Mouse (Mus musculus) left cerebral cortex, postnatal 36 days (tissue): Measurements from ENCODE around the gene 2310011J03Rik. TPM values are rescaled to one million over a fixed set of nuclear protein-coding genes. Genes with fewer than 3 reads are reported as not detected.
"Not testable (repeated sequence)": the region's sequence is repeated elsewhere in the genome, so short reads cannot be mapped to it uniquely, and the experiment has no call there.

ENCODE experiments used
- DNase-seq, 2 experiments: peaks; one replicate each; pipeline ENCODE4 v3.0.0; 2021 to 2022; ENCODE audit warnings: low spot score in 2 of 2, mixed read lengths in 1 of 2
- intact Hi-C: fragments of 180-260 bp; cut with DNase I; formaldehyde crosslinking; loops from one replicate; pipeline ENCODE4 v1.15.1; 2025
- total RNA-seq, 2 experiments: library from RNA; stranded (reverse); gene quantifications; 2 replicates each; pipeline ENCODE4 v1.2.3; 2021

Gene 2310011J03Rik
- 10 to 100 TPM; 26.6 to 30.1 TPM for total RNA-seq

DNA sequence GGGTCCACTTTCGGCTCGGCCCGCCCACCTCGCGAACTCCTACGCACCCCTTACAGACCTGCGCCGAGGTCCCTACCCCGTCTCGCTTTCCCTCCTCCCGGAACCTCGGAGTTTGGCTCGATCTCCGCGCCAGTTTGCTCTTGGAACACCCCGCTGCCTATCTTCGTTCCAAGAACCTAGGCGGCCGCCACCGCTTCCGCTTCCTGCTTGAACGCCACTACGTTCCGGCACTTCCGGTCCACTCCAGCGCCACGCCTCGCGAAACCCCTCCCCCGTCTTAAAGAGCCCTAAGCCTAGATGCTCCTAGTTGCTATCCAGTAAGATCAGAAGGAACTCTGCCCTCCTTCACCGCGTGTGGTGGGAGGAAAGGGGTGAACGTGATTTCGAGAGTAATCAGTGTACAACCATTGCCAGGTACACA is at the start of gene 2310011J03Rik:
TSS of gene 2310011J03Rik (minus strand) at position 198 of the 421 bp plus-strand sequence.
- intact Hi-C loops, result no loop called here
- DNase-seq, result peak; percentile 93

GRCm38 (mm10) chr10:80368392-80368791 is 48.1 kb upstream of the 2310011J03Rik start:
- intact Hi-C loops, result no loop called here
- no peak for DNase-seq

DNA sequence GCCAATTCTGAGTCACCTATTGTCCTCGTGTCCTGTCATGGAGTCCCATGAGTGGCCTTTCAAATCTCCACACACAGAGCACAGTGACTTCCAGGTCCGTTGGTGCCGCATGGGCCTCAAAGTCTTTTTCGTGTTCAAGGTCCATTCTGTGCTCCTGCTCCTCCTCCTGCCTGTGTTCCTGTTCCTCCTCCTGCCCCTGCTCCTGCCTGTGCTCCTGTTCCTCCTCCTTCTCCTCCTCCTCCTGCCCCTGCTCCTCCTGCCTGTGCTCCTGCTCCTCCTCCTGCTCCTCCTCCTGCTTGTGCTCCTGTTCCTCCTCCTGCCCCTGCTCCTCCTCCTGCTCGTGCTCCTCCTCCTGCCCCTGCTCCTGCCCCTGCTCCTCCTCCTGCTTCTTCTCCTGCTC is 47.6 kb upstream of the 2310011J03Rik start:
- intact Hi-C loops, result no loop called here
- DNase-seq, result no peak

DNA sequence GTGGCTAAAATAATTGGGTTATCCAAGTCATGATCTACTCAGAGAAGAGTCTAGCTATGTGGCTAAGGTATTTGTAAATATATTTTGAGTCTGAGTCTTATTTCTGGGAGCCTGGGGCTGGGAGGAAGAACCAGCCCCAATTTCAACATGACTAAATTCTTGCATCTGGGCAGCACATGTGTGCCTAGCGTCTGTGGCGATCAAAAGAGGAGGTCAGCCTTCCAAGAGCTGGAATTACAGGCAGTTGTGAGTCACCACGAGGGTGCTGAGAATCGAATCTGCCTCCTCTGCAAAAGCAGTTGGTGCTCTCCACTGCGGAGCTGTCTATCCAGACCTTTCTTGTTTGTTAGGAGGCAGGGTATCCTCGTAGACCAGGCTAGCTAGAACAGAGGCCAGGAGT is 45.4 kb upstream of the 2310011J03Rik start:
- DNase-seq, result no peak

DNA sequence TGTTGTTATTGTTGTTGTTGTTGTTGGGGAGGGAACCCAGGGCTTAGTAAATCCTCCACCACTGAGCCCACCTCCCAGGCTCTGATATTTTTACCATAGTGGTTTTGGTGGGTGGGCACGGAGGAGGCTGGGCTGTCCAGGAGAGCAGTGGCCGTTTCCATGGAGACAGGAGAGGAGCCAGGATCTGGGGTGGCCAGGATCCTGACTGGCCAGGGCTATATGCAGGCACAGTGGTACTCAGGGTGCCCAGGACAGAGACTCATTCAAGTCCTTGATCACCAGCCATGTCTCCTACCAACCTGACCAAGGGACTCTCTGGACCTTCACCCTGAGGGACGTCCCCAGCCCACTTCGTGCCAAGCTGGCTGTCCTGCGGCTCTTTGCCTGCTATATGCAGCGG is 43.4 kb upstream of the 2310011J03Rik start:
- intact Hi-C loops, result no loop called here
- no peak for DNase-seq

More for the DNA sequence above, 45.4 kb upstream of the 2310011J03Rik start:
- intact Hi-C loops, result no loop called here

- intact Hi-C loops, result no loop called here
- no peak for DNase-seq
Observed at GRCm38 (mm10) chr10:80357994-80358639, 37.8 kb upstream of the 2310011J03Rik start.

- intact Hi-C loops, result no loop called here
- DNase-seq, result peak in 1 of 2 experiments; percentile 42
Observed at GRCm38 (mm10) chr10:80357336-80357735, 37.0 kb upstream of the 2310011J03Rik start.

GRCm38 (mm10) chr10:80356737-80357136 is 36.4 kb upstream of the 2310011J03Rik start:
- DNase-seq, result no peak
- intact Hi-C loops, result no loop called here

DNA sequence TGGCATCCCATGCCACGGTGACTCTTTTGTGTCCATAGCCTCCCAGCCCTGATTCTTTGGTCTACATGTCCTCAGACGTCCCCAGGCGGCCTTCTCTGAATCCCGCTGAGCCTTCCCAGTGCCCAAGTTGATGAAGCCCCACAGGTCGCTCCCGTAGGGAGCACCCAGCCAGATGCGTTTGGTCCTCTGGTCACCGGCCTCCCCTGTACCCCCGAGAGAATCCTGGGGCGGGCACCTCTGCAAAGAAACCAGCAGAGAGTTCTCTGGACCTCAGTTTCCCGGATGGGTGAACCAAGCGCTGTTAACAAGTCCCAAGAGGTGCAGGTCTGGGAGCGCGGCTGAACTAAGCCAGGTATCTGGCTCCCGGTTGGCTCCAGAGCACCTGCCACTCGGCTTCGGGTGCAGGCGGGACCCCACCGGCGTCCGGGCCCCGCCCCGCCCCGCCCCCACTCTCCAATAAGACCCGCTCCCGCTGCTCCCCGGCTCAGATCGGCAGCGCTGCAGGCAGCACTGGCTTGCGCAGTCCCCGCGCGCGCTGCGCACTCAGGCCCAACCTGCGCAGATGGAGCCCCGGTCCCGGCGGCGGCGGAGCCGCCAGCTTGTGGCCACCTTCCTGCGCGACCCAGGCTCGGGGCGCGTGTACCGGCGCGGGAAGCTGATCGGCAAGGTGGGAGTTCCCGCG is 35.8 kb upstream of the 2310011J03Rik start, which contains the start of gene Plk5:
TSS of gene Plk5 (plus strand) at position 459 of the 682 bp plus-strand sequence.
- intact Hi-C loops, result no loop called here
- DNase-seq, result peak in 1 of 2 experiments; percentile 57

DNA sequence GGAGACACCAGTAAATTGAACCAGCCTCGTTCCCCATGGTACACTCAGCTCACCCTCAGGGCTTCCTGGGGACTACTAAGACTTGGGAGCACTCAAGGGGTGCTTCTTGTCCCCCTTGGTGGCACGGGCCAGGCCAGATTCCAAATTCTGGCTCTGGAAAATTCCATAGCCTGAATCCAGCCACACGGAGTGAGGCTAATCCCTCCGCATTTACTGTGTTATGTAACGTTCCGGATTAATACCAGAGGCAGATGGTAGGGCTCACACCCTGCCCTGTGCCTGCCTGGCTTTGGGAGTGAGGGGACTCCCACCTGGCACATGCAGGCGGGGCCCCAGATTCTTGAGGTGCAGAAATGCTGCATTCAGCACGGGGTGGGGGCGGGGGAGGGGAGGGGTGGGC is 35.1 kb upstream of the 2310011J03Rik start:
- intact Hi-C loops, result no loop called here
- DNase-seq, result no peak

DNA sequence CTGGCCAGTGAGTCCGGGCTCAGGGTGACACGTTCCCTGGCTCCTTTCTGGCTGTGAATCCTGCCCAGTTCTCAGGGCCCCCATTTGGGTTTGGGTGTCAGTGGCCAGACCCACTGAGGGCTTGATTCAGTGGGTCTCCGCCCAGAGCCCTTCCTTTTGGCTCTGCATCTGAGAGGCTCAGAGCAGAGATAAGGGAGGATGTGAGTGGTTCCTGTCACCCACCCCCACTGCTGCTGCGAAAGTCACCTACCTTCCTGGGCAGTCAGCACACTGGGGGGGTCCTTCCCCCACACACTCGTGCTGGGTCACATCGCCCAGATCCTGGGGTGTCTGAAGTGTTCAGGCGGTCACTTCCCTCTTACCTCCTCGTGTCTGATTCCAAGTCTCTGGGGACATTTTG is 32.4 kb upstream of the 2310011J03Rik start:
- intact Hi-C loops, result no loop called here
- DNase-seq, result no peak

GRCm38 (mm10) chr10:80351896-80352295 is 31.6 kb upstream of the 2310011J03Rik start:
- intact Hi-C loops, result no loop called here
- DNase-seq, result no peak

DNA sequence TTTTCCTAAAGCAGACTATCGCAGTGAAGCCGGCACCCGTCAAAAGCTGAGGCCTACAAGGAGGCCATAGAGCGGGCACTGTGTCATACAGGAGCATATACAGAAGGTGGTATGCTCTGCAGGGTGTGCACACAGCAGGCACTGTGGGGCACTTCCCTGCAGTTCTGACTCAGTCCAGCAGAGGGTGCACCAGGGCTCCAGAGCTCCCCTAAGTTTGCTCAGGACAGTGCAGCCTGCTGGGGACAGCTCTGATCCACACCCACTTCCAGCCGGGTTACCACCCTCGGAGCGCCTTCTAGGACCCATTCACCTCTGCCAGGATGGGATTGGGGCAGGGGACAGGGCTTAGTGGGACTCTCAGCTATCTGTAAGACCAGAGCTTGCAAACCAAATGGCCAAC is 30.0 kb upstream of the 2310011J03Rik start:
- intact Hi-C loops, result no loop called here
- DNase-seq, result peak; percentile 73 to 83

DNA sequence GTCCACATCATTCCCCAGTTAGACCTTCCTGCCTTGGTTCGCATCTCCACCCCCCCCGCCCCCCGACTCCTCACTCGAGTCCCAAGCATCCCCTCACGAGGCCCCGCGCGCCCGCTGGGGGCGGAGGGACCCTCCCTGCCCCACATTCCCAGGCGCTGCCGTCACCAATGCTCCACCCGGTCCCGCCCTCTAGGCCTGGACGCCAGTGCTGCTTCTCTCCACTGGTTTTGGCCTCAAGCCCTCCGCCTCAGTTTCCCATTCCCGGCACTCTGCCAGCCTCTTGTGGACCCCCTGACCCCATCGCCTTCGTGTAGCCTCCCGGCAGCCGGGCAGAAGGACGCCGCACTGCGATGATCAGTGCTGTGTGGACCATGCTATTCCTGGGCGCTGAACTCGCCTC is 28.6 kb upstream of the 2310011J03Rik start:
- DNase-seq, result no peak
- intact Hi-C loops, result no loop called here

- intact Hi-C loops, result no loop called here
- no peak for DNase-seq
Observed at GRCm38 (mm10) chr10:80348244-80348781, 28.0 kb upstream of the 2310011J03Rik start, which contains the start of gene Adamtsl5. TSS of gene Adamtsl5 (minus strand) at chr10:80348412.

DNA sequence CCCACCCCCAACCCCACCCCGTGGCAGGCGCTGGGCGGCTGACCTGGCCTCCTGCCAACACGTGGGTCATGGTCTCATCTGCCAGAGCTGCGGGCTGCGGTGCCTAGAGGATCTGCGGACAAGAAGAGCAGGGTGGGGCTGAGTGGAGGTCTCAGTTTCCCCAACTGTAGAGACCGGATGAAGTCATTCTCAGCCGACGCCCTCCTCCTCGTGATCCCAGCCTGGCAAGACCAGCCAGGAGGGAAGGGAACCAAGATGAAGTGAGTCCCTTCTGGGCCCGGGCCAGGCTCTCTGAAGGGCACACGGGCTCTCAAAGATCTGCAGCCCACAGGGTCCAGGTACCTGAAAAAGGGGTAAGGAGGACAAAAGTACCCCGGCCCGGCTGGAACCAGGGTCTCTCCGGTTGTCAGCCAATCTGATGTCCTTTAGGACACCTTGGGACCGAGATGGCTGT is 27.2 kb upstream of the 2310011J03Rik start:
- DNase-seq, result no peak
- intact Hi-C loops, result no loop called here

- DNase-seq, intact Hi-C loops: not testable (repeated sequence)
Observed at GRCm38 (mm10) chr10:80345929-80346328, 25.6 kb upstream of the 2310011J03Rik start.

DNA sequence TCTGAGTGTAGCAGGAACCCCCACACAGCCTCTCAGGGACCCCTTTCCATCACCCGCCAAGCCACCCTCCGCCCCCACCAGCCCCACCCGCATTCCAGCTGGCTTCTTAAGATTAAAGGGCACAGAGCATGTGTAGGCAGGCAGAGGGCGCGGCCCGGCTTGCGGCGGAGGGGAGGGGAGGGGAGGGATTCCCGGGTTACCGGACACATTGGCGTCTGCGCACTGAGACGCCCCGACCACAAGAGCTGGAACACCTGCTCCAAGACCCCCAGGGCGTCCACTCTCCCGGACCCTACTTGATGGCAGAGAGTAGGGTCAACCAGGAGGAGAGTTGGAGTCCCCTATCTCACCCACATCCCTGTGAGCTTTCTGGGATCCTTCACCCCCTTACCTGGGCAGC is 24.8 kb upstream of the 2310011J03Rik start:
- intact Hi-C loops, result no loop called here
- no peak for DNase-seq

DNA sequence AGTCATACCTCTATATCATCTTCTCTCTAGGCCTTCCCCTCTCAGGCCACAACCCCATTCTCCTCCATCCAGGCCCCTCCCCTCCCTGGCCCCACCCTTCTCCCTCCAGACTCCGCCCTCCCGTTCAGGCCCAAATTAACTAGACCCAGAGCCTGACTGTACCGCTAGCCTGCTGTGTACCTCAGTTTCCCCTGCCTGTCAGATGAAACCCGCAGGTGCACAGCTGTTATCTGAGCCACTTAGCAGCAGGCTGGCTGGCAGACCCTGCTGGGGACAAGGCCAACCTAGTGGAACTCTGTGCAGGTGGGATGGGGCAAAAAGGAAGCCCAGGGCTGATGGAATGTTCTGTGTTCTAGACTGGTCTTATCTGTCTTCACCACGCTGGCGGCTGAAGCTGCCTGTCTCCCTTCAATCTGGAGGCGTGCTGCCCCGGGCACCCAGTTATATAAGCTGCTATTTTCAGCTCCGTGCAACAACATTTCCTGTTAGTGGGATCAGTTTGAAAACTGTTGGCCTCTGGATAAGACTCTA is 23.9 kb upstream of the 2310011J03Rik start:
- intact Hi-C loops, result no loop called here
- DNase-seq, result no peak

DNA sequence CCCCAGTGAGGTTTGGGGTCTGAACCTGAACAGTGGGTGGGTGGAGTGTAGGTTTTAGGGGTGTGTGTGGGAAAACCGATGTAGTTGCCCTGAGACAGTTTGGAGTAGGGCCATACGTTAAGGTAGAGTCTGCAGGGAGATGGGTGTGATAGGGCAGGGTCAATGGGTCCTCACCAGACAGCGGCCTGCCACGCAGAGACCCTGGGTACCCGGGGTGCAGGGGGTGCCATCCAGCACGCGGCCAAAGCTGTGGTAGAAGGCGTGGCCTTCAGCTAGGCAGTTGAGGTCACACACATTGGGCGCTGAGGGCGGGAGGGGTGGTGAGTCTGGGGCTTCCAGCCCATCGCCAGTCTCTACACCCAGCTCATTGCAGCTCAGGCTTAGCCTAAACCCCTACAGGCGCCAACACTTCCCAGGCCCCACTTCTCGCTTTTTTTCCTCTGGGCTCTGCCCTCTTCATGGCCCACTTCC is 23.1 kb upstream of the 2310011J03Rik start:
- intact Hi-C loops, result no loop called here

More for the DNA sequence above, 23.1 kb upstream of the 2310011J03Rik start:
- no peak for DNase-seq
